In genomic region chr5:33632526-33632925, GRCm38 (mm10) we compare ENCODE assay signal across 25 mouse cellular contexts. TPM values are rescaled to one million over a fixed set of nuclear protein-coding genes. Genes with fewer than 3 reads are reported as not detected.
A peak's percentile ranks its signal among the peaks of the same experiment; 100 is the strongest.
DNase-seq lines count a peak whose midpoint lies in the region; TF ChIP-seq lines count a peak whose summit lies in the region.
"Had no signal": no experiment of that assay in that cellular context is flagged by ENCODE, and none has a peak within 500 bp of the region (broad histone marks: within the 10 kb centered on the region; RNA-seq: fewer than 3 reads in every experiment).

No protein-coding gene starts in this region.

- no peak overlapping the region for H3K4me3 ChIP-seq in gastrocnemius, adult 2 months
- H3K4me3 ChIP-seq: embryonic facial prominence, embryonic 10.5 days; embryonic facial prominence, embryonic 13.5 days; erythroblast, embryonic 14.5 days; forebrain, embryonic 12.5 days; heart, embryonic 13.5 days had no signal

- peak overlapping the region; percentile 97 for H3K27ac ChIP-seq in gastrocnemius, adult 2 months
- H3K27ac ChIP-seq: embryonic facial prominence, embryonic 10.5 days; embryonic facial prominence, embryonic 13.5 days; forebrain, embryonic 12.5 days; heart, embryonic 13.5 days; hindbrain, embryonic 14.5 days; hindbrain, postnatal 0 days had no signal

- no peak for TF ChIP-seq CTCF in gastrocnemius, adult 2 months (IDR thresholded peaks at IDR 0.05)

- peak; percentile 69 for DNase-seq in gastrocnemius, adult 2 months
- DNase-seq in gastrocnemius, postnatal 4 days (ENCODE audit: low spot score in 2 of 2) = no peak
- peak; percentile 18 to 40 for DNase-seq in heart, adult 18-20 months
- DNase-seq in heart, postnatal 4 days = no peak
- DNase-seq in adipocyte (ENCODE audit: low spot score) = peak; percentile 60
- peak; percentile 29 for DNase-seq in gastrocnemius, postnatal 14 days
- no peak for DNase-seq in layer of hippocampus, adult 8-10 months (ENCODE audit: low spot score in 2 of 2)
- DNase-seq: adrenal gland, adult 2 months; adrenal gland, postnatal 14 days; B cell, adult 2 months; cerebellum, adult 11-12 months; cerebellum, adult 8-10 months; cerebellum, postnatal 10 days; cerebellum, postnatal 36 days; embryo, embryonic 11 days; heart, postnatal 36 days; kidney, adult 18-20 months; kidney, adult 9 months had no signal

- intact Hi-C loops in gastrocnemius, adult 2 months (cut with DNase I) = no loop called here
- intact Hi-C loops in gastrocnemius, postnatal 14 days (cut with DNase I; ENCODE audit: low total_unique reads) = no loop called here

RNA-seq across cellular contexts. Expression of gene Gm9903, which starts 2.8 kb away (rescaled TPM):
- under 1 TPM in 1 of 2 experiments, not detected in 1; 0.64 TPM for total RNA-seq in gastrocnemius, adult 2 months (2021)
- 1 to 10 TPM; 1.8 to 1.9 TPM for total RNA-seq in gastrocnemius, postnatal 4 days (2021)
- total RNA-seq in heart, adult 18-20 months (2021) = 1 to 10 TPM in 1 of 2 experiments, under 1 TPM in 1; 0.87 to 1.2 TPM
- total RNA-seq in heart, postnatal 4 days (2021) = 1 to 10 TPM; 1.2 to 1.5 TPM
- 1 to 10 TPM in 1 of 2 experiments, under 1 TPM in 1; 0.62 to 1.0 TPM for total RNA-seq in gastrocnemius, postnatal 14 days (2021)
- total RNA-seq in layer of hippocampus, adult 8-10 months (2022) = 1 to 10 TPM in 2 of 4 experiments, under 1 TPM in 2; 0.61 to 1.1 (median 0.89) TPM

RNA-seq across cellular contexts. Expression of gene Fam53a, which starts 3.1 kb away (rescaled TPM):
- 10 to 100 TPM; 59.4 to 68.6 TPM for total RNA-seq in gastrocnemius, adult 2 months (2021)
- total RNA-seq in gastrocnemius, postnatal 4 days (2021) = 10 to 100 TPM; 37.5 to 42.7 TPM
- total RNA-seq in heart, adult 18-20 months (2021) = 10 to 100 TPM; 21.6 to 28.7 TPM
- total RNA-seq in heart, postnatal 4 days (2021) = 10 to 100 TPM; 27.3 to 31.4 TPM
- 10 to 100 TPM; 52.5 to 57.0 TPM for total RNA-seq in gastrocnemius, postnatal 14 days (2021)
- total RNA-seq in layer of hippocampus, adult 8-10 months (2022) = 10 to 100 TPM; 23.1 to 28.3 (median 24.0) TPM

RNA-seq across cellular contexts. Expression of gene Slbp, which starts 19.8 kb away (rescaled TPM):
- total RNA-seq in gastrocnemius, adult 2 months (2021) = 1 to 10 TPM; 6.3 to 7.7 TPM
- total RNA-seq in gastrocnemius, postnatal 4 days (2021) = 10 to 100 TPM; 38.4 to 42.2 TPM
- total RNA-seq in heart, adult 18-20 months (2021) = 10 to 100 TPM; 13.5 to 14.7 TPM
- 10 to 100 TPM; 33.4 to 41.5 TPM for total RNA-seq in heart, postnatal 4 days (2021)
- 10 to 100 TPM; 11.8 to 13.0 TPM for total RNA-seq in gastrocnemius, postnatal 14 days (2021)
- total RNA-seq in layer of hippocampus, adult 8-10 months (2022) = 10 to 100 TPM; 18.1 to 28.3 (median 23.1) TPM

RNA-seq across cellular contexts. Expression of gene Tacc3, which starts 25.4 kb away (rescaled TPM):
- 1 to 10 TPM in 1 of 2 experiments, under 1 TPM in 1; 0.97 to 1.3 TPM for total RNA-seq in gastrocnemius, adult 2 months (2021)
- 10 to 100 TPM; 31.2 to 33.7 TPM for total RNA-seq in gastrocnemius, postnatal 4 days (2021)
- total RNA-seq in heart, adult 18-20 months (2021) = 1 to 10 TPM; 1.5 to 2.5 TPM
- total RNA-seq in heart, postnatal 4 days (2021) = 10 to 100 TPM; 53.3 to 56.9 TPM
- total RNA-seq in gastrocnemius, postnatal 14 days (2021) = 1 to 10 TPM; 6.4 to 6.8 TPM
- total RNA-seq in layer of hippocampus, adult 8-10 months (2022) = 1 to 10 TPM; 4.1 to 7.2 (median 4.4) TPM

RNA-seq across cellular contexts. Expression of gene Tmem129, which starts 25.7 kb away (rescaled TPM):
- 10 to 100 TPM in 1 of 2 experiments, 1 to 10 TPM in 1; 9.0 to 11.7 TPM for total RNA-seq in gastrocnemius, adult 2 months (2021)
- 10 to 100 TPM; 26.5 to 27.1 TPM for total RNA-seq in gastrocnemius, postnatal 4 days (2021)
- total RNA-seq in heart, adult 18-20 months (2021) = 10 to 100 TPM; 19.5 to 19.6 TPM
- total RNA-seq in heart, postnatal 4 days (2021) = 10 to 100 TPM; 16.0 to 19.2 TPM
- total RNA-seq in gastrocnemius, postnatal 14 days (2021) = 10 to 100 TPM; 10.5 to 10.9 TPM
- total RNA-seq in layer of hippocampus, adult 8-10 months (2022) = 10 to 100 TPM; 22.4 to 25.7 (median 25.2) TPM

Comparison
In these comparisons a context has a peak if more than half of its experiments do, and no peak if none do; other contexts are left out.
1. DNase-seq: peak in gastrocnemius, adult 2 months (single experiment), heart, adult 18-20 months (2 of 2), adipocyte (single experiment) and gastrocnemius, postnatal 14 days (single experiment); none in gastrocnemius, postnatal 4 days (0 of 2), heart, postnatal 4 days (single experiment) and layer of hippocampus, adult 8-10 months (0 of 2).